Mouse (Mus musculus): ENCODE measurements around the gene Gm2115. TPM values are rescaled to one million over a fixed set of nuclear protein-coding genes. Genes with fewer than 3 reads are reported as not detected.

Gene Gm2115
- total RNA-seq, 4 experiments from 2014 or later, result 29.6 to 51.9 (median 47.4) TPM

- DNase-seq, result no peak
These were observed 57.8 kb downstream of the Gm2115 start for GRCm38 (mm10) chr7:84586360-84587100.

GRCm38 (mm10) chr7:84587101-84587783 lies 58.5 kb downstream of the Gm2115 start:
- no peak for DNase-seq

GRCm38 (mm10) chr7:84590622-84591021 lies 61.9 kb downstream of the Gm2115 start:
- DNase-seq, result no peak

GRCm38 (mm10) chr7:84591347-84591746 lies 62.6 kb downstream of the Gm2115 start:
- no peak for DNase-seq

GRCm38 (mm10) chr7:84594087-84594916 lies 65.5 kb downstream of the Gm2115 start:
- DNase-seq, result no peak

GRCm38 (mm10) chr7:84594917-84595303 lies 66.2 kb downstream of the Gm2115 start:
- DNase-seq, result no peak

- DNase-seq, result no peak
These were observed 67.2 kb downstream of the Gm2115 start for GRCm38 (mm10) chr7:84596002-84596401.

- no peak for DNase-seq
These were observed 67.9 kb downstream of the Gm2115 start for GRCm38 (mm10) chr7:84596633-84597032.

- DNase-seq, result no peak
These were observed 71.9 kb downstream of the Gm2115 start for GRCm38 (mm10) chr7:84600631-84601030.

GRCm38 (mm10) chr7:84601331-84601730 lies 72.6 kb downstream of the Gm2115 start:
- DNase-seq, result no peak

GRCm38 (mm10) chr7:84604501-84604900 lies 75.7 kb downstream of the Gm2115 start:
- DNase-seq, result peak; percentile 16

- DNase-seq, result no peak
These were observed 76.4 kb downstream of the Gm2115 start for GRCm38 (mm10) chr7:84605033-84605687.

GRCm38 (mm10) chr7:84605704-84606292 lies 77.0 kb downstream of the Gm2115 start:
- DNase-seq, result peak; percentile 88

GRCm38 (mm10) chr7:84606293-84606749 lies 77.6 kb downstream of the Gm2115 start, which contains the start of gene Fah:
TSS of gene Fah (minus strand) at chr7:84606722.
- DNase-seq, result peak; percentile 78

GRCm38 (mm10) chr7:84611609-84612008 lies 82.9 kb downstream of the Gm2115 start:
- no peak for DNase-seq

- no peak for DNase-seq
These were observed 83.7 kb downstream of the Gm2115 start for GRCm38 (mm10) chr7:84612445-84612844.

- DNase-seq, result no peak
These were observed 90.2 kb downstream of the Gm2115 start for GRCm38 (mm10) chr7:84618951-84619350.

GRCm38 (mm10) chr7:84620956-84621355 lies 92.2 kb downstream of the Gm2115 start:
- no peak for DNase-seq

GRCm38 (mm10) chr7:84623718-84624117 lies 95.0 kb downstream of the Gm2115 start:
- DNase-seq, result no peak

GRCm38 (mm10) chr7:84631878-84632277 lies 103.1 kb downstream of the Gm2115 start:
- no peak for DNase-seq

Measured in adrenal gland, adult 8-10 months (tissue).